Mouse (Mus musculus): ENCODE results near the gene Kras. TPM values are rescaled to one million over a fixed set of nuclear protein-coding genes. Genes with fewer than 3 reads are reported as not detected.

The Kras gene
- polyA plus RNA-seq, 1 experiment from 2014 or later, result 64.6 TPM

DNA sequence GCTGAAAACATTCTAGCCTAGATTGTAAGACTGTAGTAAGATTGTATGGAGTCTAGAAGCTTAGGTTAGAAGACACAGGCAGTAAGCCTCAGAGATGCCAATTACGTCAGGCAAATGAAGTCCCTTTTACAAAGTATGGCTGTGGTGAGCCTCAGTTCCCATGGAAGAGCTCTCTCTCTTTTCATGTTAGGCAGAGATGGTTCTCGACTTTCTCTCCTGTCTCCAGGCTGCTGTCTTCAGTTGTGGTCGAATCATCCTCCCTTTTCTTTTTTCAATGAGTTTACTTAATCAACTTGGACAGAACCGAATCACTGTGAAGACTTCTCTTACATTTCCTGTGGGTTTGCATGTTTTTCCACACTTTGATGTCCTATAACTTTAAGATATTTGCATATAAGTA lies 35.6 kb upstream of the Kras start:
- WGBS, result 80% methylated on average over 4 of the region's 4 CpGs
- no peaks in the 10 kb centered on the region for H3K9me3 ChIP-seq (replicated peaks; ENCODE audit: low read length)

DNA sequence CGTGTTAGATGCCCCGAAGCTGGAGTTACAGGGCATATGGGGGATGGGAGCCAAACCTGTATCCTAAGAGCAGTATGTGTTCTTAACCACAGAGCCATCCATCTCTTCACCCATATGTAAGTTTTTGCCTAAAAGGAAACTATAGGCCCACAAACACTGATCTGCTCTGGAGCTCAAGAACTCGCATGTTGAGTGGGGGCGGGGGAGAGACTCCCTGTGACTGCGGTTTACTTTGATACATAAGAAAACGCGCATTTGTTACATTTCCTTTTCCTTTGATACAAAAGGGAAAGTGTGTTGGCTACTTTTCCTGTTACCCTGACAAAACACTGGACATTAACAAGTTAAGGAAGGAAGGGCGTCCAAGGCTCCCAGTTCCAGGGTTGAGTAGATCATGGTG lies 34.2 kb upstream of the Kras start:
- Histone ChIP-seq H3K9me3 (replicated peaks; ENCODE audit: low read length) (no peaks in the 10 kb centered on the region), H3K36me3 (ENCODE audit: insufficient read depth, low read length) (no peaks in the 10 kb centered on the region), H3K27me3 (ENCODE audit: insufficient read depth, low read length) (no peaks in the 10 kb centered on the region), H3K4me1 (replicated peaks; ENCODE audit: insufficient read depth, low read length) (no peaks in the 10 kb centered on the region), H3K4me2 (ENCODE audit: low read length) (no peak overlapping the region), H3K27ac (no peak overlapping the region), H3K4me3 (replicated peaks; ENCODE audit: low read depth, low read length) (no peak overlapping the region), H3K9ac (ENCODE audit: low read depth, low read length) (no peak overlapping the region)
- TF ChIP-seq CTCF (IDR thresholded peaks at IDR 0.05; ENCODE audit: low read depth), result no peak
- WGBS, result 88% methylated on average over 8 of the region's 8 CpGs
- ATAC-seq (replicated peaks; ENCODE audit: low FRiP score, low read depth), result no peak
- DNase-seq (ENCODE audit: low spot score), result no peak

More for the DNA sequence above, 35.6 kb upstream of the Kras start:
- Histone ChIP-seq H3K4me1 (replicated peaks; ENCODE audit: insufficient read depth, low read length) (no peaks in the 10 kb centered on the region), H3K4me3 (replicated peaks; ENCODE audit: low read depth, low read length) (no peak overlapping the region), H3K36me3 (ENCODE audit: insufficient read depth, low read length) (no peaks in the 10 kb centered on the region), H3K9ac (ENCODE audit: low read depth, low read length) (no peak overlapping the region), H3K4me2 (ENCODE audit: low read length) (no peak overlapping the region), H3K27ac (no peak overlapping the region), H3K27me3 (ENCODE audit: insufficient read depth, low read length) (no peaks in the 10 kb centered on the region)
- ATAC-seq (replicated peaks; ENCODE audit: low FRiP score, low read depth), result no peak
- no peak for DNase-seq (ENCODE audit: low spot score)
- no peak for TF ChIP-seq CTCF (IDR thresholded peaks at IDR 0.05; ENCODE audit: low read depth)

- Histone ChIP-seq H3K9ac (ENCODE audit: low read depth, low read length) (no peak overlapping the region), H3K4me2 (ENCODE audit: low read length) (no peak overlapping the region), H3K4me1 (replicated peaks; ENCODE audit: insufficient read depth, low read length) (peaks cover 5% of the 10 kb centered on the region; the same call in 1 of the 2 replicates), H3K27ac (no peak overlapping the region), H3K9me3 (replicated peaks; ENCODE audit: low read length) (no peaks in the 10 kb centered on the region), H3K36me3 (ENCODE audit: insufficient read depth, low read length) (no peaks in the 10 kb centered on the region), H3K4me3 (replicated peaks; ENCODE audit: low read depth, low read length) (no peak overlapping the region), H3K27me3 (ENCODE audit: insufficient read depth, low read length) (no peaks in the 10 kb centered on the region)
- TF ChIP-seq CTCF (IDR thresholded peaks at IDR 0.05; ENCODE audit: low read depth), result no peak
- DNase-seq (ENCODE audit: low spot score) (no peak), ATAC-seq (replicated peaks; ENCODE audit: low FRiP score, low read depth) (no peak)
- 65% methylated on average over 9 of the region's 9 CpGs for WGBS
Measured at GRCm38 (mm10) chr6:145277138-145277763, 27.2 kb upstream of the Kras start.

- Histone ChIP-seq H3K9ac (ENCODE audit: low read depth, low read length) (no peak overlapping the region), H3K9me3 (replicated peaks; ENCODE audit: low read length) (no peaks in the 10 kb centered on the region), H3K4me2 (ENCODE audit: low read length) (peak overlapping the region; percentile 47), H3K4me3 (replicated peaks; ENCODE audit: low read depth, low read length) (0 out of 2 replicates have a peak overlapping the region, but pooled peaks have one; percentile 8), H3K27me3 (ENCODE audit: insufficient read depth, low read length) (no peaks in the 10 kb centered on the region), H3K4me1 (replicated peaks; ENCODE audit: insufficient read depth, low read length) (peaks cover 5% of the 10 kb centered on the region; the same call in 1 of the 2 replicates), H3K36me3 (ENCODE audit: insufficient read depth, low read length) (no peaks in the 10 kb centered on the region), H3K27ac (no peak overlapping the region)
- no peak for TF ChIP-seq CTCF (IDR thresholded peaks at IDR 0.05; ENCODE audit: low read depth)
- 4% methylated on average over 17 of the region's 17 CpGs for WGBS
- DNase-seq (ENCODE audit: low spot score), result peak; percentile 78
- peak; percentile 80 for ATAC-seq (replicated peaks; ENCODE audit: low FRiP score, low read depth)
Measured at GRCm38 (mm10) chr6:145276265-145276780, 26.3 kb upstream of the Kras start.

DNA sequence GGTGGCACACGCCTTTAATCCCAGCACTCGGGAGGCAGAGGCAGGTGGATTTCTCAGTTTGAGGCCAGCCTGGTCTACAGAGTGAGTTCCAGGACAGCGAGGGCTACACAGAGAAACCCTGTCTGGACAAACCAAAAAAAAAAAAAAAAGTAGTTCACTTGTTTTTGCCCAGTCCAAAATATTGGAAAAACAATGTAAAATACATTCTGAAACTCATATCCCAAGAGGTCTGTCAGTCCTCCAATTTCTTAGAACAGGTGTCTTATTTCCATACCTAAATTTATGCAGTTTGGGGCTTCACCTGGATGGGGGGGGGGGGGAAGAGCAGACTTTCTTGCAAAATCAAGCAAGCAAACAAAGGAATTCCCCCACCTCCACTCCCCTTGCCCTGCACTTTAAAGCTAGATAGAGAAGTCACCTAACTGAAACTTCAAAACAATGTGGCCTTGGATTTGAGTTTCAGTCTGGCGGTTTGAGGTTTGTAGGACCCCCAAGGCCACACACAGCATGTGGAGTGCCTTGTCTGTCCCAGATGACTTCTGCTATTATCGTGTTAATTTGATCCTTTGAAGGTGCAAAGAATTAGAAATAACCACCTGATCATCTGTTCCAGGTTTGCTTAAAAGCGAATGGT lies 25.7 kb upstream of the Kras start:
- Histone ChIP-seq H3K36me3 (ENCODE audit: insufficient read depth, low read length) (no peaks in the 10 kb centered on the region), H3K4me2 (ENCODE audit: low read length) (peak overlapping the region; percentile 47), H3K4me3 (replicated peaks; ENCODE audit: low read depth, low read length) (0 out of 2 replicates have a peak overlapping the region, but pooled peaks have one; percentile 8), H3K9me3 (replicated peaks; ENCODE audit: low read length) (no peaks in the 10 kb centered on the region), H3K4me1 (replicated peaks; ENCODE audit: insufficient read depth, low read length) (peaks cover 5% of the 10 kb centered on the region; the same call in 1 of the 2 replicates), H3K27me3 (ENCODE audit: insufficient read depth, low read length) (no peaks in the 10 kb centered on the region), H3K9ac (ENCODE audit: low read depth, low read length) (no peak overlapping the region), H3K27ac (no peak overlapping the region)
- TF ChIP-seq CTCF (IDR thresholded peaks at IDR 0.05; ENCODE audit: low read depth), result no peak
- DNase-seq (ENCODE audit: low spot score), result no peak
- 56% methylated on average over 6 of the region's 6 CpGs for WGBS
- no peak for ATAC-seq (replicated peaks; ENCODE audit: low FRiP score, low read depth)

DNA sequence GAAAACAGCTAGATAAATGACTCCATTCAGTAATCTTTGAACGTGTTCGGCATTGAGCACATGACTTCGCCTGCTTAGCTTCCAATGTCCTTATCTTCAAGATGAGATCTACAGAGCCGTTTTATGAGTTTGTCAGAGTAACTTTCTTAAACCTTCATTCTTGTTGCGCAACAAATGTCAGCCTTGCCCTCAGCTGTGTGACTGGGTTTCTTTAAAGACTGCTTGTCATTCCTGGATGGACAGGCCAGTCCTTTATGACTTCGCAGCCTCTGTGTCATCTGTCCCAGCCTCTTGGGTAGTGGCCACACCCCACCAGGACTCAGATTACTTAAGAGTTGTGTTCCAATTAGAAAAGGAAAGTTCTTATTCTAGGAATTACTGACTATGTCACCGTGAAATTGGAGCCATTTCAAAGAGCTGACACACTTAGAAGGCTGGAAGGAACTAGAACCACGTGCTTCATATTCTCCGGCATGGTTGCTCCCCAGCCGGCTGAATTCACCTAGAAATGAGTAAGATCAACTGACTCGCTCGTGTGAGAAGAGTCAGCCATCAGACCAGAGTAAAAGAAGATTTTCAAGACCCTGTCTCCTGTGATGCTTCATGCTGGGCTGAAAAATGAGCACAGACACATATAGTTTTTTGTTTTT lies 24.1 kb upstream of the Kras start:
- Histone ChIP-seq H3K4me2 (ENCODE audit: low read length) (no peak overlapping the region), H3K4me3 (replicated peaks; ENCODE audit: low read depth, low read length) (no peak overlapping the region), H3K9ac (ENCODE audit: low read depth, low read length) (no peak overlapping the region), H3K27me3 (ENCODE audit: insufficient read depth, low read length) (no peaks in the 10 kb centered on the region), H3K9me3 (replicated peaks; ENCODE audit: low read length) (no peaks in the 10 kb centered on the region), H3K27ac (no peak overlapping the region), H3K4me1 (replicated peaks; ENCODE audit: insufficient read depth, low read length) (peaks cover 5% of the 10 kb centered on the region; the same call in 1 of the 2 replicates), H3K36me3 (ENCODE audit: insufficient read depth, low read length) (no peaks in the 10 kb centered on the region)
- DNase-seq (ENCODE audit: low spot score), result no peak
- no peak for ATAC-seq (replicated peaks; ENCODE audit: low FRiP score, low read depth)
- no peak for TF ChIP-seq CTCF (IDR thresholded peaks at IDR 0.05; ENCODE audit: low read depth)
- WGBS, result 62% methylated on average over 12 of the region's 12 CpGs
